Mouse (Mus musculus) neural tube, embryonic 14.5 days (tissue): ENCODE measurements around the gene Lta. TPM values are rescaled to one million over a fixed set of nuclear protein-coding genes. Genes with fewer than 3 reads are reported as not detected.

Experiments used
- ATAC-seq: fragments of 200-750 bp; cut with Nextera tagmentation; 2 replicates; pipeline ENCODE4 v1.8.0; 2017; ENCODE audit warnings: low read depth, mild to moderate bottlenecking, moderate TSS enrichment, moderate library complexity
- H3K27ac ChIP-seq: fragments of 300-500 bp; sonication (generic); 2 replicates; pipeline ENCODE4 v1.5.1; 2014; ENCODE audit warnings: low read depth, mild to moderate bottlenecking, control low read depth, low read length, moderate library complexity, mixed read lengths
- H3K27me3 ChIP-seq: fragments of 300-500 bp; sonication (generic); 2 replicates; pipeline ENCODE4 v1.6.1; 2014; ENCODE audit warnings: low read length; ENCODE audit not compliant: control insufficient read depth, insufficient read depth
- H3K36me3 ChIP-seq: fragments of 300-500 bp; sonication (generic); 2 replicates; pipeline ENCODE4 v1.6.1; 2014; ENCODE audit warnings: low read length, mixed read lengths; ENCODE audit not compliant: control insufficient read depth, insufficient read depth
- H3K4me1 ChIP-seq: fragments of 300-500 bp; sonication (generic); 2 replicates; pipeline ENCODE4 v1.6.1; 2014; ENCODE audit warnings: low read length; ENCODE audit not compliant: control insufficient read depth, insufficient read depth
- H3K4me2 ChIP-seq: fragments of 300-500 bp; sonication (generic); 2 replicates; pipeline ENCODE4 v1.6.1; 2014; ENCODE audit warnings: mild to moderate bottlenecking, low read depth, low read length, control low read depth
- H3K4me3 ChIP-seq: fragments of 300-500 bp; sonication (generic); 2 replicates; pipeline ENCODE4 v1.5.1; 2014; ENCODE audit warnings: low read depth, low read length, control low read depth, mixed read lengths
- H3K9ac ChIP-seq: fragments of 300-500 bp; sonication (generic); replicated peaks from 2 replicates; pipeline ENCODE4 v1.6.1; 2014; ENCODE audit warnings: low read depth, mild to moderate bottlenecking, control low read depth, low read length, mixed read lengths
- H3K9me3 ChIP-seq: fragments of 300-500 bp; sonication (generic); 2 replicates; pipeline ENCODE4 v1.6.1; 2016; ENCODE audit warnings: low read length; ENCODE audit not compliant: control insufficient read depth
- WGBS: fragments of 180-500 bp; shearing (Covaris S2); extraction: QIAGEN DNeasy Blood & Tissue Kit; methylation state at CpG from one replicate; pipeline ENCODE4 v1.1.7; 2014; 5-methylcytosine and 5-hydroxymethylcytosine counted together
- polyA plus RNA-seq: library from polyadenylated mRNA; unstranded; fragments of >200 nt; fragmentation: Nextera tagmentation; extraction: Ambion mirVana; gene quantifications from 2 replicates; pipeline ENCODE4 v1.2.1, GENCODE M21; 2014

The Lta gene
- polyA plus RNA-seq, 1 experiment from 2014 or later, result 0.24 TPM

- H3K9ac ChIP-seq, result no peak within 1 kb of the TSS
- no peak within 1 kb of the TSS for H3K4me3 ChIP-seq
- no peaks in the 10 kb centered on the region for H3K36me3 ChIP-seq
- 76% methylated on average over 28 of the region's 28 CpGs for WGBS
- no peak for ATAC-seq
- no peaks in the 10 kb centered on the region for H3K9me3 ChIP-seq
- H3K4me1 ChIP-seq, result peaks cover 4% of the 10 kb centered on the region; the same call in 1 of the 2 replicates
- peak within 1 kb of the TSS; percentile 55; the same call in 1 of the 2 replicates for H3K4me2 ChIP-seq
- no peak within 1 kb of the TSS for H3K27ac ChIP-seq
- H3K27me3 ChIP-seq, result peaks cover 25% of the 10 kb centered on the region
Measured at GRCm38 (mm10) chr17:35193881-35194843, 11.0 kb downstream of the Lta start, which contains the start of gene Ltb. Ltb (plus strand) TSS chr17:35194439.

DNA sequence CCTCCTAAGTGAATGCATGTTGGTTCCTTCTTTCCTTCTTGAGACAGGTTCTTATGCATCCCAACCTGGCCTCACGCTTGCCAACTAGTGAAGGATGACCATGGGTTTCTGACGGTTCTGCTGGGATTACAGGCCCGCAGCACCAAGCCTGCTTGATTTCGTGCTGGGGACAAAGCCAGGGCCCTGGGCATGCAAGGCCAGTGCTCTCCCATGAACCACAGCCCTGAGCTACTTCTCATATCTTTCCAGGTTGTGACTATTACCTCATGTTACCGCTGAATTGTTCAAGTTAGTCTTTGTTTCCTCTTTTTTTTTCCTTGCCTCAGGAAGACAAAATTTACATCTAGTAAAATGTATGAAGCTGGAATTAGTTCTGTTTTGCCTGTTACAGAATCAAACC lies 12.2 kb downstream of the Lta start:
- WGBS, result 85% methylated on average over 5 of the region's 5 CpGs
- Histone ChIP-seq H3K27ac (no peak overlapping the region), H3K27me3 (peaks cover 22% of the 10 kb centered on the region), H3K4me2 (no peak overlapping the region), H3K36me3 (no peaks in the 10 kb centered on the region), H3K4me3 (no peak overlapping the region), H3K9me3 (no peaks in the 10 kb centered on the region), H3K4me1 (peaks cover 4% of the 10 kb centered on the region; the same call in 1 of the 2 replicates), H3K9ac (no peak overlapping the region)
- ATAC-seq, result no peak

GRCm38 (mm10) chr17:35191723-35192122 lies 13.4 kb downstream of the Lta start:
- H3K36me3 ChIP-seq, result no peaks in the 10 kb centered on the region
- no peak for ATAC-seq
- 74% methylated on average over 2 of the region's 2 CpGs for WGBS

GRCm38 (mm10) chr17:35190096-35190495 lies 15.1 kb downstream of the Lta start:
- ATAC-seq, result no peak
- Histone ChIP-seq H3K4me1 (no peaks in the 10 kb centered on the region), H3K9me3 (no peaks in the 10 kb centered on the region), H3K36me3 (no peaks in the 10 kb centered on the region), H3K9ac (no peak overlapping the region), H3K4me3 (no peak overlapping the region), H3K4me2 (no peak overlapping the region), H3K27me3 (peaks cover 8% of the 10 kb centered on the region), H3K27ac (no peak overlapping the region)
- 77% methylated on average over 4 of the region's 4 CpGs for WGBS

More at GRCm38 (mm10) chr17:35191723-35192122, 13.4 kb downstream of the Lta start:
- H3K9ac ChIP-seq, result no peak overlapping the region
- H3K9me3 ChIP-seq, result no peaks in the 10 kb centered on the region
- H3K27ac ChIP-seq, result no peak overlapping the region
- no peak overlapping the region for H3K4me2 ChIP-seq
- H3K4me3 ChIP-seq, result no peak overlapping the region
- peaks cover 4% of the 10 kb centered on the region; the same call in 1 of the 2 replicates for H3K4me1 ChIP-seq
- peaks cover 22% of the 10 kb centered on the region for H3K27me3 ChIP-seq

DNA sequence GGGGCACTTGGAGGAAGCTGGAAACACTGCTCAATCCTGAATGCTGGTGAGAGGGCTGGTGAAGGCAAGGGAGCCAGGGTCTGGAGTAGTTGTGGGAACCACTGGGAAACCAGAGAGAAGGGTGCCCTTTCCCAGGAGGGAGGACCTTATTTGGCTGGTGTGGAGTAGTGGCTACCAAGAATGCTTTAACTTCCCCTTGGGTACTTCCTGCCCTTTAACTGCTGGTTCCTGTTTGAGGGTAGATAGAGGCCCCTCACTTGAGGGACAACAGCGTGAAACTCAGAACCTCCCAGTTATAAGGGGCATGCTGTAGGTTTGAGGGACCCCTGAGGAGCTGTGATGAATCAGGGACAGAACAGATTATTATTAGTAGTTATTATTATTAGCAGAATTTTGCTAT lies 16.0 kb downstream of the Lta start:
- no peaks in the 10 kb centered on the region for H3K9me3 ChIP-seq
- no peak for ATAC-seq
- H3K4me1 ChIP-seq, result no peaks in the 10 kb centered on the region
- H3K27ac ChIP-seq, result no peak overlapping the region
- H3K36me3 ChIP-seq, result no peaks in the 10 kb centered on the region
- 63% methylated on average over 1 of the region's 1 CpGs for WGBS
- no peak overlapping the region for H3K4me3 ChIP-seq
- no peak overlapping the region for H3K4me2 ChIP-seq
- H3K9ac ChIP-seq, result no peak overlapping the region
- H3K27me3 ChIP-seq, result no peaks in the 10 kb centered on the region

DNA sequence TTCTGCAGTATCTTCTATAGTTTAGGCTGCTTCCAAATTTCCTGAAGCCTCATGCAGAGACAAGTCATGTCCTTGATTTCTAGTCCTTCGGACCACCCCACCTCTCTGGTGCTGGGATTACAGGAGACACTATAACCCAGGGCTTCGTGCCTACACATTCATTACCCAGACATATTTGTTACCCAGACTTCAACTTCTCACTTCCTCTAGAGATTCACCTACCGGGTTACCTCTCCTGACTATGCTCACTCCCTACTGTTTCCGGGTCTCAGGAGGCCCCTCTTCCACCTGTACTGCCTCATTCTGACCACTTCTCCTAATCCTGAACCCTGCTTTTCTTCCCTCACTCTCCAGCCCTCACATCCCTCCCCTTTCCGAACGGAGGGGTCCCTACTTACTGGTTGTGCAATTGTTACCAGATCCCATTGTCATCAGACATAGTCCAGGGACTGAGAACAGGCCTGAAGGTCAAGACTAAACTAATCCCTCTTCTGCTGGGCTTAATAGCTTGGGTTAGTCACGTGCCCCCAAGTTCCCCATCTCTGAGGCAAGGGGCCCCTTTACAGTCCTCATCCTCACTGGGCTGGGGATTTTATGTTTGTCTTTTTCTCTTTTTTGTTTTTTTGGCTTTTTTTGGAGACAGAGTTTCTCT lies 17.1 kb downstream of the Lta start, which contains the start of gene Lst1:
Gene Lst1, minus strand, starts transcription at position 481 of the 652 bp plus-strand sequence.
- H3K4me2 ChIP-seq, result no peak within 1 kb of the TSS
- H3K27me3 ChIP-seq, result no peaks in the 10 kb centered on the region
- 76% methylated on average over 7 of the region's 7 CpGs for WGBS
- ATAC-seq, result no peak
- H3K4me1 ChIP-seq, result no peaks in the 10 kb centered on the region
- H3K4me3 ChIP-seq, result no peak within 1 kb of the TSS
- no peaks in the 10 kb centered on the region for H3K36me3 ChIP-seq
- H3K9me3 ChIP-seq, result no peaks in the 10 kb centered on the region
- H3K9ac ChIP-seq, result no peak within 1 kb of the TSS
- H3K27ac ChIP-seq, result no peak within 1 kb of the TSS

DNA sequence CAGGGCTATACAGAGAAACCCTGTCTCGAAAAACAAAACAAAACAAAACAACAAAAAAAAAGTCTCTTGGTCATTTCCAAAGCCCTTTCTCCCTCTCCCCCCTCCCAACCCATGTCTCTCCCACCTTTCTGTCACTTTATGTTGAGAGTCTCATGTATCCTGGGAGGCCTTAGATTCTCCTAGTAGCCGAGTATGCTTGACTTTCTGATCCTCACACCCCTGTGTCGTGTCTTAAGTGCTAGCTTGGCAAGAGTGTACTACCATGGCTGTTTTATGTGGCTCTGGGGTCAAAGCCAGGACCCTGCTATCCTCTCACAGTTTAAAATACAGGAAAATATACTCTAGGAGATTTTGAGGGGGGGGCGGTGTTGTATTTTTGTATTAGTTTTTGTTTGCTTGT lies 17.8 kb downstream of the Lta start:
- Histone ChIP-seq H3K4me1 (no peaks in the 10 kb centered on the region), H3K9ac (no peak overlapping the region), H3K4me2 (no peak overlapping the region), H3K27ac (no peak overlapping the region), H3K9me3 (no peaks in the 10 kb centered on the region), H3K27me3 (no peaks in the 10 kb centered on the region), H3K36me3 (no peaks in the 10 kb centered on the region), H3K4me3 (no peak overlapping the region)
- 82% methylated on average over 4 of the region's 4 CpGs for WGBS
- ATAC-seq, result no peak

DNA sequence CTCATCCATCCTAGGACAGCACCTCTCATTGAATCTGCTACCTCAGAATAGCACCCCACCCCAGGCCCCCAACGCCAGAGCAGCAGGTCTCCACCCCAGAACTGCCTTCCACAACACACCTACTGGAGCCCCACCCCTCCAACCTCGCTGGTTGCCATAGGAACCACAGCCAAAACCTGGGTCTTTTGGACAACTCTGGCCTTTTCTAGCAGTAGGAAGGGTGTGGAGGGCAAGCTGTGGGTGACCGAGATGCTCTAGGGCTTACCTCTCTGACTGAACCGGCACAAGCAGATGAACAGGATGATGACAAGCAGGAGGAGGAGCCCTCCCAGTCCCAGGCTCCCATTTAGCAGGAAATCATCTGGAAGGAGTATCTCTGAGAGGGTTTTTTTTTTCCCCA lies 18.5 kb downstream of the Lta start:
- Histone ChIP-seq H3K4me2 (peak overlapping the region; percentile 49; the same call in 1 of the 2 replicates), H3K36me3 (no peaks in the 10 kb centered on the region), H3K4me1 (no peaks in the 10 kb centered on the region), H3K27me3 (no peaks in the 10 kb centered on the region), H3K27ac (no peak overlapping the region), H3K9ac (0 out of 2 replicates have a peak overlapping the region, but pooled peaks have one; percentile 13), H3K4me3 (peak overlapping the region; percentile 19; the same call in 1 of the 2 replicates), H3K9me3 (no peaks in the 10 kb centered on the region)
- no peak for ATAC-seq
- 2% methylated on average over 4 of the region's 4 CpGs for WGBS
